Comparison of ENCODE assay signal across 9 mouse cellular contexts in genomic region chr2:94333841-94334741, GRCm38 (mm10).
DNase-seq lines count a peak whose midpoint lies in the region; ATAC-seq and TF ChIP-seq lines count a peak whose summit lies in the region.
"Had no signal": no experiment of that assay in that cellular context is flagged by ENCODE, and none has a peak within 500 bp of the region (broad histone marks: within the 10 kb centered on the region; RNA-seq: fewer than 3 reads in every experiment).

No protein-coding gene starts in this region.

- no peak for TF ChIP-seq CTCF in midbrain, postnatal 0 days (IDR thresholded peaks at IDR 0.05)

- H3K4me3 ChIP-seq in embryonic facial prominence, embryonic 14.5 days (ENCODE audit: low read depth, low read length): no peak overlapping the region
- no peak overlapping the region for H3K4me3 ChIP-seq in embryonic facial prominence, embryonic 10.5 days
- no peak overlapping the region for H3K4me3 ChIP-seq in midbrain, postnatal 0 days (ENCODE audit: low read depth, low read length)
- no peak overlapping the region for H3K4me3 ChIP-seq in midbrain, embryonic 16.5 days (ENCODE audit: low read depth, low read length)
- no peak overlapping the region for H3K4me3 ChIP-seq in heart, embryonic 13.5 days

- 85% methylated on average over 14 of the region's 14 CpGs for WGBS in embryonic facial prominence, embryonic 14.5 days
- WGBS in embryonic facial prominence, embryonic 10.5 days: 92% methylated on average over 14 of the region's 14 CpGs
- WGBS in midbrain, postnatal 0 days: 68% methylated on average over 14 of the region's 14 CpGs
- WGBS in midbrain, embryonic 16.5 days: 79% methylated on average over 14 of the region's 14 CpGs
- 75% methylated on average over 14 of the region's 14 CpGs for WGBS in heart, embryonic 13.5 days

- ATAC-seq in embryonic facial prominence, embryonic 14.5 days (ENCODE audit: low read depth): no peak
- no peak for ATAC-seq in midbrain, postnatal 0 days (ENCODE audit: low FRiP score)
- ATAC-seq in midbrain, embryonic 16.5 days: no peak
- no peak for ATAC-seq in heart, embryonic 13.5 days (ENCODE audit: extremely low read depth, insufficient number of reproducible peaks, low FRiP score, low TSS enrichment)

- no peaks in the 10 kb centered on the region for H3K4me1 ChIP-seq in embryonic facial prominence, embryonic 14.5 days (ENCODE audit: control insufficient read depth, insufficient read depth, low read length)
- H3K4me1 ChIP-seq in embryonic facial prominence, embryonic 10.5 days: no peaks in the 10 kb centered on the region
- H3K4me1 ChIP-seq in midbrain, postnatal 0 days (ENCODE audit: insufficient read depth, low read length): no peaks in the 10 kb centered on the region
- no peaks in the 10 kb centered on the region for H3K4me1 ChIP-seq in midbrain, embryonic 16.5 days (ENCODE audit: control insufficient read depth, insufficient read depth, low read length)
- peaks cover 23% of the 10 kb centered on the region for H3K4me1 ChIP-seq in heart, embryonic 13.5 days

- H3K9ac ChIP-seq in embryonic facial prominence, embryonic 14.5 days (ENCODE audit: low read depth, low read length): no peak overlapping the region
- H3K9ac ChIP-seq in midbrain, postnatal 0 days (replicated peaks; ENCODE audit: low read length, poor library complexity, severe bottlenecking): no peak overlapping the region
- H3K9ac ChIP-seq in midbrain, embryonic 16.5 days (ENCODE audit: low read depth, low read length): no peak overlapping the region
- H3K9ac ChIP-seq in heart, embryonic 13.5 days: no peak overlapping the region

- H3K27ac ChIP-seq in embryonic facial prominence, embryonic 14.5 days (replicated peaks; ENCODE audit: low read depth, low read length): no peak overlapping the region
- H3K27ac ChIP-seq in embryonic facial prominence, embryonic 10.5 days (replicated peaks): no peak overlapping the region
- no peak overlapping the region for H3K27ac ChIP-seq in midbrain, postnatal 0 days (ENCODE audit: low read depth, low read length)
- no peak overlapping the region for H3K27ac ChIP-seq in midbrain, embryonic 16.5 days (ENCODE audit: low read length)
- peak overlapping the region; percentile 66 for H3K27ac ChIP-seq in heart, embryonic 13.5 days (replicated peaks)
- H3K27ac ChIP-seq: macrophage had no signal

- H3K36me3 ChIP-seq in embryonic facial prominence, embryonic 14.5 days (ENCODE audit: control insufficient read depth, insufficient read depth, low read length): peaks cover 67% of the 10 kb centered on the region
- peaks cover 76% of the 10 kb centered on the region for H3K36me3 ChIP-seq in embryonic facial prominence, embryonic 10.5 days (replicated peaks)
- peaks cover 22% of the 10 kb centered on the region for H3K36me3 ChIP-seq in midbrain, postnatal 0 days (ENCODE audit: insufficient read depth, low read length)
- peaks cover 41% of the 10 kb centered on the region for H3K36me3 ChIP-seq in midbrain, embryonic 16.5 days (ENCODE audit: control insufficient read depth, insufficient read depth, low read length)
- H3K36me3 ChIP-seq in heart, embryonic 13.5 days: peaks cover 61% of the 10 kb centered on the region

- peak; percentile 44 for DNase-seq in embryonic facial prominence, embryonic 14.5 days (ENCODE audit: low spot score)
- DNase-seq in embryonic facial prominence, embryonic 10.5 days (ENCODE audit: low spot score): no peak
- DNase-seq in midbrain, postnatal 0 days (ENCODE audit: low spot score): peak; percentile 16
- peak; percentile 45 for DNase-seq in skeletal muscle tissue, adult 2 months (ENCODE audit: low read depth, low spot score)
- DNase-seq in urinary bladder, postnatal 25 days (ENCODE audit: low spot score): no peak
- DNase-seq in left cerebral cortex, adult 18-20 months (ENCODE audit: low spot score in 2 of 2): no peak

- H3K4me2 ChIP-seq in embryonic facial prominence, embryonic 14.5 days (ENCODE audit: low read depth, low read length): no peak overlapping the region
- no peak overlapping the region for H3K4me2 ChIP-seq in midbrain, postnatal 0 days (ENCODE audit: low read depth, low read length, poor library complexity, severe bottlenecking)
- no peak overlapping the region for H3K4me2 ChIP-seq in midbrain, embryonic 16.5 days (ENCODE audit: low read length)
- no peak overlapping the region for H3K4me2 ChIP-seq in heart, embryonic 13.5 days

- H3K9me3 ChIP-seq in embryonic facial prominence, embryonic 14.5 days (ENCODE audit: control insufficient read depth, low read length): no peaks in the 10 kb centered on the region
- H3K9me3 ChIP-seq in embryonic facial prominence, embryonic 10.5 days: no peaks in the 10 kb centered on the region
- H3K9me3 ChIP-seq in midbrain, postnatal 0 days (ENCODE audit: low read length): no peaks in the 10 kb centered on the region
- H3K9me3 ChIP-seq in midbrain, embryonic 16.5 days (replicated peaks; ENCODE audit: control insufficient read depth, low read length, poor library complexity, severe bottlenecking): no peaks in the 10 kb centered on the region
- no peaks in the 10 kb centered on the region for H3K9me3 ChIP-seq in heart, embryonic 13.5 days

- H3K27me3 ChIP-seq in embryonic facial prominence, embryonic 14.5 days (replicated peaks; ENCODE audit: control insufficient read depth, insufficient read depth, low read length): no peaks in the 10 kb centered on the region
- no peaks in the 10 kb centered on the region for H3K27me3 ChIP-seq in embryonic facial prominence, embryonic 10.5 days (replicated peaks; ENCODE audit: low read depth, poor library complexity, severe bottlenecking)
- no peaks in the 10 kb centered on the region for H3K27me3 ChIP-seq in midbrain, postnatal 0 days (ENCODE audit: insufficient read depth, low read length)
- H3K27me3 ChIP-seq in midbrain, embryonic 16.5 days (ENCODE audit: control insufficient read depth, insufficient read depth, low read depth, low read length): no peaks in the 10 kb centered on the region
- no peaks in the 10 kb centered on the region for H3K27me3 ChIP-seq in heart, embryonic 13.5 days (replicated peaks)

Comparison
In these comparisons a context has a peak if more than half of its experiments do, and no peak if none do; other contexts are left out.
1. DNase-seq: peak in embryonic facial prominence, embryonic 14.5 days (single experiment), midbrain, postnatal 0 days (single experiment) and skeletal muscle tissue, adult 2 months (single experiment); none in embryonic facial prominence, embryonic 10.5 days (single experiment), urinary bladder, postnatal 25 days (single experiment) and left cerebral cortex, adult 18-20 months (0 of 2).